Mouse (Mus musculus) colon, adult 2 months (tissue): Measurements from ENCODE around the gene Gm5798. TPM values are rescaled to one million over a fixed set of nuclear protein-coding genes. Genes with fewer than 3 reads are reported as not detected.

Experiments used
- polyA plus RNA-seq: library from polyadenylated mRNA; depleted of rRNA; stranded (reverse); fragments of >200 nt; gene quantifications from 2 replicates; pipeline ENCODE4 v1.2.3, GENCODE M21; 2012; rRNA removed

Gm5798 gene
- polyA plus RNA-seq = not detected in 2 replicates

GRCm38 (mm10) chr14:41348309-41348708 is at the start of gene Gm5798:
Gm5798 (plus strand) TSS chr14:41348609.

GRCm38 (mm10) chr14:41386279-41386678 is 37.9 kb downstream of the Gm5798 start, which contains the start of gene Gm7945:
Gm7945 (minus strand) TSS chr14:41386379.

Other genes starting within 250 kb of the Gm5798 start
- 0.14 and 0.42 TPM in 2 replicates for gene Mat1a, start 243.6 kb upstream of the Gm5798 start, polyA plus RNA-seq
- gene Sftpa1, start 216.8 kb upstream of the Gm5798 start, polyA plus RNA-seq = 0.19 TPM in 1 of 2 replicates, not detected in the other
- gene Mbl1, start 197.2 kb upstream of the Gm5798 start, polyA plus RNA-seq = not detected in 2 replicates
- gene Sftpd, start 163.5 kb upstream of the Gm5798 start, polyA plus RNA-seq = not detected in 2 replicates
- not detected in 2 replicates for gene Gm2832, start 69.8 kb upstream of the Gm5798 start, polyA plus RNA-seq
- gene Gm7945, start 37.8 kb downstream of the Gm5798 start, polyA plus RNA-seq = not detected in 2 replicates
- gene Gm6482, start 59.7 kb downstream of the Gm5798 start, polyA plus RNA-seq = not detected in 2 replicates
- gene Gm7954, start 104.9 kb downstream of the Gm5798 start, polyA plus RNA-seq = not detected in 2 replicates
- gene Gm3486, start 140.9 kb downstream of the Gm5798 start, polyA plus RNA-seq = not detected in 2 replicates
- not detected in 2 replicates for gene Gm7970, start 207.0 kb downstream of the Gm5798 start, polyA plus RNA-seq
- not detected in 2 replicates for gene 1700049E17Rik2, start 224.6 kb downstream of the Gm5798 start, polyA plus RNA-seq